Mouse (Mus musculus): ENCODE data around the gene Sec22a. TPM values are rescaled to one million over a fixed set of nuclear protein-coding genes. Genes with fewer than 3 reads are reported as not detected.
A peak's percentile ranks its signal among the peaks of the same experiment; 100 is the strongest.

Sec22a gene
- total RNA-seq, 2 experiments from 2014 or later: 6.2 to 6.9 TPM

DNA sequence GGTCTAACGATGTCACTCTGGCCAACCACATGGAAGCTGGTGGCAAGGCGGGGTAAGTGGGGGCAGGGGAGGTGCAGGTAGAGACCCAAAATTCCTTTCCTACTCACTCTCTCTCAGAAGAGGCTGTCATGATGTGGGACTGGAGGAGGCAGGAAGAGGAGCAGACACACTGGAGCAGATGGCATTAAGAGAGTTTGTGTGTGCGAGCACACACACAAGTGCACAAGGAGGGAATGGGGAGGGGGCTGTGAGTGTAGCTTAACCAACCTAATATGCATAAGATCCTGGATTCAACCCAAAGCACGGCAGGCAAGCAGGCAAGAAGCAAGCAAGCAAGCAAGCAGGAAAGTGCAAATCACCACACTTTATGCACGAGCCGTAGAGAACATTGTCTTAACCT is 92.8 kb downstream of the Sec22a start:
- intact Hi-C loops (cut with DNase I; ENCODE audit: low total_unique reads): loop anchor here (2.0 to 10.0 kb wide), 2 partner anchors 160 to 216 kb away; no protein-coding TSS in a partner anchor
- DNase-seq: no peak

DNA sequence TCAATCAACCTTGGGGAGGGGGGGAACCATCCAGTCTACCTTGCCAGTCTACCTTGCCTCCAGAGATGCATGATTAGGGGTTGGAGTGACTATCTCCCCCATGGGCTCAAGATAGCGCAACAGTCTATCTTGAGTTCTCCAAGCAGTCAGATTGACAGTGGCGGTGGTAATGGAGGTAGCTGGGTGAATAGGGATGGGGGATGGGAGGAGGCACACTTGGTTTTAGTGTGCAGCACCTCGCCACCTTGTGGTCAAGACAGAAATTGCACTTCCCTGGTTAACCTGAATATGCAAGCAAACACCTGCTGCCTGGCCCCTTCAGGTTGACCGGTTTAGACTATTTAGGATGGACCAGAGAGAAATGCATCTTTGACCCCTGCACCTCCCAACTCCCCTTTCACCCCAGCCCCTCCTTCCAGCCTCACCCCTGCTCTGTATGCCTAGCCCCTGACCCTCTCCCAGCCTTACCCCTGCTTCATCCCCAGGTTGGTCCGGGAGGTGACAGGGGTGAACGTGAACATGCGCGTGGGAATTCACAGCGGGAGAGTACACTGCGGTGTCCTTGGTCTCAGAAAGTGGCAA is 93.3 kb downstream of the Sec22a start:
- peak; percentile 76 for DNase-seq

More for the DNA sequence above, 93.3 kb downstream of the Sec22a start:
- intact Hi-C loops (cut with DNase I; ENCODE audit: low total_unique reads): loop anchor here (2.0 to 10.0 kb wide), 2 partner anchors 160 to 216 kb away; no protein-coding TSS in a partner anchor

Other genes with a start within 250 kb of the Sec22a start
- gene Adcy5, start 209.0 kb downstream of the Sec22a start, total RNA-seq (2021): 1 to 10 TPM; 2.1 to 2.4 TPM
- gene Pdia5, start 127.0 kb upstream of the Sec22a start, total RNA-seq (2021): 1 to 10 TPM; 6.7 TPM
- 1 to 10 TPM; 1.1 to 2.1 TPM for gene Sema5b, start 177.2 kb upstream of the Sec22a start, total RNA-seq (2021)

Data from gastrocnemius, postnatal 14 days (tissue).